Mouse (Mus musculus): ENCODE data around the gene E4f1.

- 0 out of 2 replicates have a peak, but pooled peaks have one; percentile 2 for TF ChIP-seq CTCF (IDR thresholded peaks at IDR 0.05; ENCODE audit: borderline replicate concordance, extremely low read depth, insufficient read depth, insufficient read length)
- no peak for TF ChIP-seq POLR2A (IDR thresholded peaks at IDR 0.05; ENCODE audit: borderline replicate concordance, extremely low read depth, insufficient read depth, insufficient read length, poor library complexity, severe bottlenecking)
These were observed 6.6 kb downstream of the E4f1 start for GRCm38 (mm10) chr17:24463374-24464133.

All from brain, embryonic 14.5 days (tissue).